Mouse (Mus musculus) stomach, embryonic 15.5 days (tissue): ENCODE measurements at regions not wholly inside any gene's neighbourhood (a gene's known extent, or its start where the extent isn't known, plus 50 kb on each side); places are given as distances from the start of the nearest gene placed in this dataset.
A peak's percentile ranks its signal among the peaks of the same experiment; 100 is the strongest.

Experiments
- ATAC-seq: fragments of 200-750 bp; cut with Nextera tagmentation; 2 replicates; pipeline ENCODE4 v1.8.0; 2017; ENCODE audit warnings: low read depth, moderate number of reproducible peaks, moderate TSS enrichment; ENCODE audit not compliant: insufficient read depth, low FRiP score
- H3K27ac ChIP-seq: fragments of 300-500 bp; sonication (generic); 2 replicates; pipeline ENCODE4 v1.5.1; 2015; ENCODE audit warnings: mild to moderate bottlenecking, inconsistent platforms
- H3K27me3 ChIP-seq: fragments of 300-500 bp; sonication (generic); replicated peaks from 2 replicates; pipeline ENCODE4 v1.6.1; 2015; ENCODE audit warnings: inconsistent platforms
- H3K36me3 ChIP-seq: fragments of 300-500 bp; sonication (generic); 2 replicates; pipeline ENCODE4 v1.6.1; 2015; ENCODE audit warnings: inconsistent platforms
- H3K4me1 ChIP-seq: fragments of 300-500 bp; sonication (generic); 2 replicates; pipeline ENCODE4 v1.6.1; 2015; ENCODE audit warnings: inconsistent platforms
- H3K4me2 ChIP-seq: fragments of 300-500 bp; sonication (generic); 2 replicates; pipeline ENCODE4 v1.6.1; 2015; ENCODE audit warnings: mild to moderate bottlenecking, inconsistent platforms
- H3K4me3 ChIP-seq: fragments of 300-500 bp; sonication (generic); replicated peaks from 2 replicates; pipeline ENCODE4 v1.5.1; 2015; ENCODE audit warnings: inconsistent platforms
- H3K9ac ChIP-seq: fragments of 300-500 bp; sonication (generic); 2 replicates; pipeline ENCODE4 v1.6.1; 2015; ENCODE audit warnings: inconsistent platforms
- H3K9me3 ChIP-seq: fragments of 300-500 bp; sonication (generic); 2 replicates; pipeline ENCODE4 v1.6.1; 2016; ENCODE audit warnings: inconsistent platforms
- WGBS: fragments of 180-500 bp; shearing (Covaris S2); methylation state at CpG from one replicate; pipeline ENCODE4 v1.1.7; 2015; 5-methylcytosine and 5-hydroxymethylcytosine counted together

- H3K4me2 ChIP-seq, result no peak overlapping the region
- 66% methylated on average over 4 of the region's 4 CpGs for WGBS
- no peak overlapping the region for H3K27ac ChIP-seq
- no peaks in the 10 kb centered on the region for H3K27me3 ChIP-seq
- H3K4me1 ChIP-seq, result no peaks in the 10 kb centered on the region
- H3K9ac ChIP-seq, result no peak overlapping the region
- H3K9me3 ChIP-seq, result no peaks in the 10 kb centered on the region
- no peaks in the 10 kb centered on the region for H3K36me3 ChIP-seq
- ATAC-seq, result no peak
- H3K4me3 ChIP-seq, result no peak overlapping the region
Measured at GRCm38 (mm10) chr6:147726987-147727386, 251.4 kb downstream of the Ccdc91 start.

GRCm38 (mm10) chr6:147727644-147728533, 252.3 kb downstream of the Ccdc91 start:
- Histone ChIP-seq H3K4me1 (no peaks in the 10 kb centered on the region), H3K27me3 (no peaks in the 10 kb centered on the region), H3K4me3 (no peak overlapping the region), H3K4me2 (no peak overlapping the region), H3K9me3 (no peaks in the 10 kb centered on the region), H3K36me3 (no peaks in the 10 kb centered on the region), H3K9ac (no peak overlapping the region), H3K27ac (no peak overlapping the region)
- ATAC-seq, result no peak
- 76% methylated on average over 6 of the region's 6 CpGs for WGBS

GRCm38 (mm10) chr6:147729721-147730120, 254.1 kb downstream of the Ccdc91 start:
- ATAC-seq, result no peak

GRCm38 (mm10) chr6:147738621-147739325, 263.1 kb downstream of the Ccdc91 start:
- H3K4me3 ChIP-seq, result no peak overlapping the region
- H3K4me2 ChIP-seq, result no peak overlapping the region
- no peaks in the 10 kb centered on the region for H3K9me3 ChIP-seq
- H3K9ac ChIP-seq, result no peak overlapping the region
- no peak overlapping the region for H3K27ac ChIP-seq
- 77% methylated on average over 5 of the region's 5 CpGs for WGBS
- H3K4me1 ChIP-seq, result no peaks in the 10 kb centered on the region
- no peaks in the 10 kb centered on the region for H3K27me3 ChIP-seq
- no peaks in the 10 kb centered on the region for H3K36me3 ChIP-seq
- ATAC-seq, result no peak

More at GRCm38 (mm10) chr6:147729721-147730120, 254.1 kb downstream of the Ccdc91 start:
- no peak overlapping the region for H3K4me3 ChIP-seq
- H3K27ac ChIP-seq, result no peak overlapping the region
- no peaks in the 10 kb centered on the region for H3K9me3 ChIP-seq
- no peak overlapping the region for H3K9ac ChIP-seq
- H3K4me2 ChIP-seq, result no peak overlapping the region
- no peaks in the 10 kb centered on the region for H3K4me1 ChIP-seq
- H3K36me3 ChIP-seq, result no peaks in the 10 kb centered on the region
- H3K27me3 ChIP-seq, result no peaks in the 10 kb centered on the region

- no peak overlapping the region for H3K27ac ChIP-seq
- no peak for ATAC-seq
- no peaks in the 10 kb centered on the region for H3K9me3 ChIP-seq
- H3K4me1 ChIP-seq, result no peaks in the 10 kb centered on the region; the same call in 1 of the 2 replicates
- WGBS, result 68% methylated on average over 7 of the region's 7 CpGs
- no peak overlapping the region for H3K4me3 ChIP-seq
- no peaks in the 10 kb centered on the region for H3K27me3 ChIP-seq
- H3K4me2 ChIP-seq, result no peak overlapping the region
- H3K36me3 ChIP-seq, result no peaks in the 10 kb centered on the region
- H3K9ac ChIP-seq, result no peak overlapping the region
Measured at GRCm38 (mm10) chr6:147741446-147741845, 265.8 kb downstream of the Ccdc91 start.

GRCm38 (mm10) chr6:147744081-147744480, 268.5 kb downstream of the Ccdc91 start:
- 44% methylated on average over 3 of the region's 3 CpGs for WGBS
- ATAC-seq, result 0 out of 2 replicates have a peak, but pooled peaks have one; percentile 31
- Histone ChIP-seq H3K9me3 (no peaks in the 10 kb centered on the region), H3K27me3 (no peaks in the 10 kb centered on the region), H3K4me3 (no peak overlapping the region), H3K27ac (no peak overlapping the region), H3K9ac (no peak overlapping the region), H3K4me2 (no peak overlapping the region), H3K36me3 (no peaks in the 10 kb centered on the region), H3K4me1 (no peaks in the 10 kb centered on the region; the same call in 1 of the 2 replicates)

GRCm38 (mm10) chr6:147745690-147746089, 270.1 kb downstream of the Ccdc91 start:
- ATAC-seq, result no peak
- no peaks in the 10 kb centered on the region for H3K36me3 ChIP-seq
- no peaks in the 10 kb centered on the region for H3K9me3 ChIP-seq
- H3K27ac ChIP-seq, result no peak overlapping the region
- no peaks in the 10 kb centered on the region; the same call in 1 of the 2 replicates for H3K4me1 ChIP-seq
- no peak overlapping the region for H3K9ac ChIP-seq
- H3K4me2 ChIP-seq, result no peak overlapping the region
- 74% methylated on average over 2 of the region's 2 CpGs for WGBS
- H3K4me3 ChIP-seq, result no peak overlapping the region
- H3K27me3 ChIP-seq, result no peaks in the 10 kb centered on the region

- H3K4me1 ChIP-seq, result no peaks in the 10 kb centered on the region; the same call in 1 of the 2 replicates
- H3K9ac ChIP-seq, result no peak overlapping the region
- ATAC-seq, result no peak
- no peak overlapping the region for H3K4me2 ChIP-seq
- H3K27ac ChIP-seq, result no peak overlapping the region
- no peaks in the 10 kb centered on the region for H3K36me3 ChIP-seq
- no peaks in the 10 kb centered on the region for H3K9me3 ChIP-seq
- no peaks in the 10 kb centered on the region for H3K27me3 ChIP-seq
- H3K4me3 ChIP-seq, result no peak overlapping the region
Measured at GRCm38 (mm10) chr6:147747945-147748344, 272.3 kb downstream of the Ccdc91 start.

- H3K27me3 ChIP-seq, result no peaks in the 10 kb centered on the region
- H3K27ac ChIP-seq, result no peak overlapping the region
- H3K4me3 ChIP-seq, result no peak overlapping the region
- H3K36me3 ChIP-seq, result no peaks in the 10 kb centered on the region
- no peak overlapping the region for H3K9ac ChIP-seq
- no peaks in the 10 kb centered on the region for H3K9me3 ChIP-seq
- no peak overlapping the region for H3K4me2 ChIP-seq
- no peaks in the 10 kb centered on the region for H3K4me1 ChIP-seq
- no peak for ATAC-seq
- WGBS, result 65% methylated on average over 2 of the region's 2 CpGs
Measured at GRCm38 (mm10) chr6:147752301-147752700, 276.7 kb downstream of the Ccdc91 start.

- Histone ChIP-seq H3K9me3 (no peaks in the 10 kb centered on the region), H3K4me3 (no peak overlapping the region), H3K27me3 (no peaks in the 10 kb centered on the region), H3K36me3 (no peaks in the 10 kb centered on the region), H3K4me2 (no peak overlapping the region), H3K4me1 (no peaks in the 10 kb centered on the region), H3K27ac (no peak overlapping the region), H3K9ac (no peak overlapping the region)
- WGBS, result 60% methylated on average over 2 of the region's 2 CpGs
- no peak for ATAC-seq
Measured at GRCm38 (mm10) chr6:147753828-147754227, 278.2 kb downstream of the Ccdc91 start.

- H3K27me3 ChIP-seq, result no peaks in the 10 kb centered on the region
- H3K4me3 ChIP-seq, result no peak overlapping the region
- ATAC-seq, result no peak
- no peak overlapping the region for H3K9ac ChIP-seq
- H3K9me3 ChIP-seq, result no peaks in the 10 kb centered on the region
- no peak overlapping the region for H3K4me2 ChIP-seq
- no peaks in the 10 kb centered on the region for H3K4me1 ChIP-seq
- no peak overlapping the region for H3K27ac ChIP-seq
- no peaks in the 10 kb centered on the region for H3K36me3 ChIP-seq
- 78% methylated on average over 7 of the region's 7 CpGs for WGBS
Measured at GRCm38 (mm10) chr6:147755750-147756523, 280.3 kb downstream of the Ccdc91 start.

- WGBS, result 70% methylated on average over 7 of the region's 7 CpGs
- H3K4me1 ChIP-seq, result no peaks in the 10 kb centered on the region
- no peak overlapping the region for H3K27ac ChIP-seq
- no peak for ATAC-seq
- H3K9me3 ChIP-seq, result no peaks in the 10 kb centered on the region
- H3K9ac ChIP-seq, result no peak overlapping the region
- H3K4me3 ChIP-seq, result no peak overlapping the region
- H3K36me3 ChIP-seq, result no peaks in the 10 kb centered on the region
- no peaks in the 10 kb centered on the region for H3K27me3 ChIP-seq
- no peak overlapping the region for H3K4me2 ChIP-seq
Measured at GRCm38 (mm10) chr6:147759485-147759884, 283.9 kb downstream of the Ccdc91 start.
